Mouse (Mus musculus) frontal cortex, adult 2 months (tissue): ENCODE measurements around the gene Flcn. TPM values are rescaled to one million over a fixed set of nuclear protein-coding genes. Genes with fewer than 3 reads are reported as not detected.
A peak's percentile ranks its signal among the peaks of the same experiment; 100 is the strongest.

ENCODE experiments used
- DNase-seq, 2 experiments: peaks; one replicate each; pipeline ENCODE4 v3.0.0; 2022; ENCODE audit warnings: low spot score in 1 of 2; ENCODE audit errors: extremely low spot score in 1 of 2
- polyA plus RNA-seq: library from polyadenylated mRNA; depleted of rRNA; stranded (reverse); fragments of >200 nt; gene quantifications from 2 replicates; pipeline ENCODE4 v1.2.3, GENCODE M21; 2012

Gene Flcn
- polyA plus RNA-seq, 1 experiment, result 55.8 TPM

GRCm38 (mm10) chr11:59808170-59808960 lies 1.5 kb downstream of the Flcn start:
- DNase-seq, result peak in 1 of 2 experiments; percentile 20

- DNase-seq, result no peak
Measured at GRCm38 (mm10) chr11:59805656-59806055, 4.2 kb downstream of the Flcn start.

GRCm38 (mm10) chr11:59805256-59805655 lies 4.6 kb downstream of the Flcn start:
- DNase-seq, result no peak

- no peak for DNase-seq
Measured at GRCm38 (mm10) chr11:59804409-59805110, 5.3 kb downstream of the Flcn start.

GRCm38 (mm10) chr11:59803516-59803915 lies 6.3 kb downstream of the Flcn start:
- DNase-seq, result no peak

- no peak for DNase-seq
Measured at GRCm38 (mm10) chr11:59801881-59802280, 7.9 kb downstream of the Flcn start.

GRCm38 (mm10) chr11:59800412-59800811 lies 9.4 kb downstream of the Flcn start:
- no peak for DNase-seq

- no peak for DNase-seq
Measured at GRCm38 (mm10) chr11:59793390-59793789, 16.4 kb downstream of the Flcn start.

GRCm38 (mm10) chr11:59789311-59789710 lies 20.5 kb downstream of the Flcn start:
- no peak for DNase-seq

- peak in 1 of 2 experiments; percentile 47 for DNase-seq
Measured at GRCm38 (mm10) chr11:59787199-59787781, 22.5 kb downstream of the Flcn start, which contains the start of gene Pld6. TSS of gene Pld6 (minus strand) at chr11:59787645.

- no peak for DNase-seq
Measured at GRCm38 (mm10) chr11:59786444-59787198, 23.2 kb downstream of the Flcn start.

- DNase-seq, result no peak
Measured at GRCm38 (mm10) chr11:59783591-59783990, 26.2 kb downstream of the Flcn start.

GRCm38 (mm10) chr11:59782091-59782590 lies 27.7 kb downstream of the Flcn start:
- DNase-seq, result no peak

- DNase-seq, result no peak
Measured at GRCm38 (mm10) chr11:59780241-59780640, 29.6 kb downstream of the Flcn start.

GRCm38 (mm10) chr11:59779406-59779805 lies 30.4 kb downstream of the Flcn start:
- no peak for DNase-seq

- no peak for DNase-seq
Measured at GRCm38 (mm10) chr11:59778874-59779223, 31.0 kb downstream of the Flcn start.

- DNase-seq, result peak in 1 of 2 experiments; percentile 78
Measured at GRCm38 (mm10) chr11:59778181-59778873, 31.5 kb downstream of the Flcn start.

GRCm38 (mm10) chr11:59777259-59777658 lies 32.6 kb downstream of the Flcn start:
- DNase-seq, result no peak

- DNase-seq, result peak in 1 of 2 experiments; percentile 30
Measured at GRCm38 (mm10) chr11:59775435-59776148, 34.2 kb downstream of the Flcn start.
